Mouse (Mus musculus) MEL (cell line): ENCODE measurements around the gene Oip5. TPM values are rescaled to one million over a fixed set of nuclear protein-coding genes. Genes with fewer than 3 reads are reported as not detected.
A peak's percentile ranks its signal among the peaks of the same experiment; 100 is the strongest.
"Not testable (repeated sequence)": the region's sequence is repeated elsewhere in the genome, so short reads cannot be mapped to it uniquely, and the experiment has no call there.

Experiments used
- DNase-seq: peaks from one replicate; pipeline ENCODE4 v3.0.0; 2011; ENCODE audit warnings: low read depth, low spot score
- H3K27ac ChIP-seq: 2 replicates; pipeline ENCODE4 v1.5.1; 2012; ENCODE audit warnings: low read depth, mild to moderate bottlenecking, control low read depth, low read length, moderate library complexity; ENCODE audit not compliant: control insufficient read depth
- H3K27me3 ChIP-seq, 2 experiments: fragments of 150-350 bp in 1 of 2; sonication (generic) in 1 of 2; 2 replicates each; pipeline ENCODE4 v1.6.1; 2012; ENCODE audit warnings: low read length in 2 of 2, mild to moderate bottlenecking in 2 of 2, improper control_type of control experiment in 1 of 2, moderate library complexity in 1 of 2; ENCODE audit not compliant: insufficient read depth in 2 of 2, control insufficient read depth in 1 of 2
- H3K36me3 ChIP-seq, 2 experiments: 2 replicates each; pipeline ENCODE4 v1.6.1; 2012 to 2014; ENCODE audit warnings: low read length in 2 of 2, improper control_type of control experiment in 1 of 2, inconsistent platforms in 1 of 2, mild to moderate bottlenecking in 1 of 2; ENCODE audit not compliant: insufficient read depth in 2 of 2, control insufficient read depth in 1 of 2
- H3K4me1 ChIP-seq, 2 experiments: fragments of 150-350 bp in 1 of 2; sonication (generic) in 1 of 2; 2 replicates each; pipeline ENCODE4 v1.6.1; 2012; ENCODE audit warnings: low read length in 2 of 2, improper control_type of control experiment in 1 of 2, mild to moderate bottlenecking in 1 of 2; ENCODE audit not compliant: insufficient read depth in 2 of 2, control insufficient read depth in 1 of 2
- H3K4me3 ChIP-seq, 2 experiments: fragments of 150-350 bp in 1 of 2; sonication (generic) in 1 of 2; 2 replicates each; pipeline ENCODE4 v1.5.1; 2012; ENCODE audit warnings: low read depth in 2 of 2, low read length in 2 of 2, mild to moderate bottlenecking in 2 of 2, moderate library complexity in 2 of 2, control low read depth in 1 of 2, improper control_type of control experiment in 1 of 2; ENCODE audit not compliant: control insufficient read depth in 1 of 2, insufficient read depth in 1 of 2
- H3K79me2 ChIP-seq: 2 replicates; pipeline ENCODE4 v1.6.1; 2012; ENCODE audit warnings: mild to moderate bottlenecking, low read length, moderate library complexity; ENCODE audit not compliant: control insufficient read depth, poor library complexity, insufficient read depth
- H3K9ac ChIP-seq: 2 replicates; pipeline ENCODE4 v1.6.1; 2012; ENCODE audit warnings: low read depth, mild to moderate bottlenecking, control low read depth, low read length, moderate library complexity; ENCODE audit not compliant: control insufficient read depth, poor library complexity, severe bottlenecking
- H3K9me3 ChIP-seq: fragments of 150-350 bp; sonication (generic); replicated peaks from 2 replicates; pipeline ENCODE4 v1.6.1; 2012; ENCODE audit warnings: mild to moderate bottlenecking, low read length, improper control_type of control experiment, moderate library complexity; ENCODE audit not compliant: insufficient read depth
- BHLHE40 ChIP-seq: IDR thresholded peaks from 2 replicates; pipeline ENCODE4 v1.6.1; 2012; ENCODE audit warnings: low read depth, mild to moderate bottlenecking, inconsistent platforms, low read length, improper control_type of control experiment, borderline replicate concordance
- CHD1 ChIP-seq: IDR thresholded peaks from 2 replicates; pipeline ENCODE4 v1.6.1; 2012; ENCODE audit warnings: low read depth, mild to moderate bottlenecking, inconsistent platforms, low read length, improper control_type of control experiment
- GABPA ChIP-seq: IDR thresholded peaks from 2 replicates; pipeline ENCODE4 v1.6.1; 2012; ENCODE audit warnings: low read depth, mild to moderate bottlenecking, inconsistent platforms, low read length, improper control_type of control experiment, moderate library complexity
- KAT2A ChIP-seq: conservative IDR thresholded peaks from 2 replicates; pipeline ENCODE4 v1.6.1; 2012; ENCODE audit warnings: low read depth, low read length, improper control_type of control experiment, inconsistent platforms
- MAFK ChIP-seq: IDR thresholded peaks from 2 replicates; pipeline ENCODE4 v1.6.1; 2011; ENCODE audit warnings: low read depth, mild to moderate bottlenecking, low read length, improper control_type of control experiment, borderline replicate concordance
- MAX ChIP-seq: IDR thresholded peaks from 2 replicates; pipeline ENCODE4 v1.6.1; 2011; ENCODE audit warnings: low read length, improper control_type of control experiment
- MAZ ChIP-seq: IDR thresholded peaks from 2 replicates; pipeline ENCODE4 v1.6.1; 2012; ENCODE audit warnings: low read depth, mild to moderate bottlenecking, inconsistent platforms, low read length, improper control_type of control experiment
- MEF2A ChIP-seq: IDR thresholded peaks from 2 replicates; pipeline ENCODE4 v1.6.1; 2014; ENCODE audit warnings: low read depth, mild to moderate bottlenecking, inconsistent platforms, low read length, improper control_type of control experiment; ENCODE audit not compliant: poor library complexity, insufficient replicate concordance, severe bottlenecking; ENCODE audit errors: extremely low read depth
- MXI1 ChIP-seq: IDR thresholded peaks from 2 replicates; pipeline ENCODE4 v1.6.1; 2011; ENCODE audit warnings: mild to moderate bottlenecking, low read depth, low read length, improper control_type of control experiment
- MYB ChIP-seq: IDR thresholded peaks from 2 replicates; pipeline ENCODE4 v1.6.1; 2011; ENCODE audit warnings: mild to moderate bottlenecking, low read depth, low read length, improper control_type of control experiment
- NELFE ChIP-seq: IDR thresholded peaks from 2 replicates; pipeline ENCODE4 v1.6.1; 2011; ENCODE audit warnings: low read depth, low read length, improper control_type of control experiment
- NRF1 ChIP-seq: IDR thresholded peaks from 2 replicates; pipeline ENCODE4 v1.6.1; 2014; ENCODE audit warnings: low read depth, mild to moderate bottlenecking, inconsistent platforms, low read length, improper control_type of control experiment, moderate library complexity; ENCODE audit not compliant: poor library complexity, insufficient read depth, severe bottlenecking
- POLR2AphosphoS2 ChIP-seq: IDR thresholded peaks from 2 replicates; pipeline ENCODE4 v1.6.1; 2011; ENCODE audit warnings: low read length, improper control_type of control experiment
- RCOR1 ChIP-seq: IDR thresholded peaks from 2 replicates; pipeline ENCODE4 v1.6.1; 2012; ENCODE audit warnings: low read depth, mild to moderate bottlenecking, inconsistent platforms, low read length, improper control_type of control experiment
- SIN3A ChIP-seq: IDR thresholded peaks from 2 replicates; pipeline ENCODE4 v1.6.1; 2012; ENCODE audit warnings: low read length, improper control_type of control experiment, inconsistent platforms
- SMC3 ChIP-seq: IDR thresholded peaks from 2 replicates; pipeline ENCODE4 v1.6.1; 2011; ENCODE audit warnings: low read depth, low read length, improper control_type of control experiment
- TCF12 ChIP-seq: IDR thresholded peaks from 2 replicates; pipeline ENCODE4 v1.6.1; 2014; ENCODE audit warnings: low read depth, mild to moderate bottlenecking, inconsistent platforms, low read length, improper control_type of control experiment, moderate library complexity
- UBTF ChIP-seq: IDR thresholded peaks from 2 replicates; pipeline ENCODE4 v1.6.1; 2012; ENCODE audit warnings: low read depth, mild to moderate bottlenecking, inconsistent platforms, low read length, improper control_type of control experiment, moderate library complexity, borderline replicate concordance; ENCODE audit not compliant: insufficient read depth
- USF1 ChIP-seq: IDR thresholded peaks from 2 replicates; pipeline ENCODE4 v1.6.1; 2014; ENCODE audit warnings: low read depth, mild to moderate bottlenecking, inconsistent platforms, low read length, improper control_type of control experiment, moderate library complexity
- ZC3H11A ChIP-seq: IDR thresholded peaks from 2 replicates; pipeline ENCODE4 v1.6.1; 2012; ENCODE audit warnings: low read depth, mild to moderate bottlenecking, inconsistent platforms, low read length, improper control_type of control experiment
- ZMIZ1 ChIP-seq: IDR thresholded peaks from 2 replicates; pipeline ENCODE4 v1.6.1; 2012; ENCODE audit warnings: low read depth, mild to moderate bottlenecking, inconsistent platforms, low read length, improper control_type of control experiment, moderate library complexity
- ZNF384 ChIP-seq: IDR thresholded peaks from 2 replicates; pipeline ENCODE4 v1.6.1; 2012; ENCODE audit warnings: low read depth, mild to moderate bottlenecking, inconsistent platforms, low read length, improper control_type of control experiment
- polyA plus RNA-seq, 2 experiments: library from polyadenylated mRNA; stranded (reverse) in 1 of 2; unstranded in 1 of 2; fragments of >175 nt in 1 of 2; fragments of >200 nt in 1 of 2; gene quantifications; 2 replicates each; pipeline versions ENCODE4 v1.2.1 to v1.2.4; 2012; ENCODE audit warnings: low replicate concordance in 2 of 2, low read depth in 1 of 2; ENCODE audit not compliant: insufficient read length in 2 of 2, insufficient read depth in 1 of 2, missing spikeins in 1 of 2
- total RNA-seq: library from RNA; depleted of rRNA; stranded (reverse); fragments of 300-350 nt; gene quantifications from 2 replicates; pipeline ENCODE4 v1.2.3, GENCODE M21; 2012

The Oip5 gene
- total and polyA plus RNA-seq, 3 experiments = 18.1 to 29.6 TPM; not detected in 1

DNA sequence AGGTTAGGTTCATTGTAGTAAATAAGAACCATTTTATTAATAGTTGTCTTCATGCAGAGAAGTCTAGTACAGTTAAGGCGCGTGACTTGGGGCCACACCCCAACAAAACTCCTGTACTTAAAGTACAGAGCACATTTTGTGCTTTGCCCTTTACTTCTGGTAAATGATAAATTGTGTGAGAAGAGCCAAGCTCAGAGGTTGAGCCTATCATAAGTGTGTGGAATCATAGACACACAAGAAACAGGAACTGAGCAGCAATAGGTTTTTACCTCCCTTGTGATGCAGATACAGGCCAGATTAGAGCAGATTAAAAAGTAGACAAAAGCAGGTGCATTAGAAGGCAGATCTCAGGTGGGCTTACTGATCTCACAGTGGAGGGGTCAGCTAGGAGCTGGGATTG is 3.0 kb upstream of the Oip5 start (continued):
- no peak for TF ChIP-seq RCOR1

DNA sequence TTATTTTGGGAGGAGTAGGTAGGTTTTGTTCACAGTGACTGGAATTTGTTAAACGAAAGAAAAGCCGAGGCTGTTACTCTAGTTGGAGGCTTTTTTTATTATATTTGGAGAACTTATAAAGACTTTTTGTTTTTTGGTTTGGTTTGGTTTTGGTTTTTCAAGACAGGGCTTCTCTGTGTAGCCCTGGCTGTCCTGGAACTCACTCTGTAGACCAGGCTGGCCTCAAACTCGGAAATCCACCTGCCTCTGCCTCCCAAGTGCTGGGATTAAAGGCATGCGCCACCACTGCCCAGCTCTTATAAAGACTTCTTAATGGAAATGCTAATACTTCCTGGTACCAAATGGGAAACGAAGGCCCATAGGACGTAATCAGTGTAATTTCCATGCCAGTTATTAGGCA is 733 bp upstream of the Oip5 start:
- H3K36me3 ChIP-seq = peaks cover 4 to 21% of the 10 kb centered on the region in 2 experiments

DNA sequence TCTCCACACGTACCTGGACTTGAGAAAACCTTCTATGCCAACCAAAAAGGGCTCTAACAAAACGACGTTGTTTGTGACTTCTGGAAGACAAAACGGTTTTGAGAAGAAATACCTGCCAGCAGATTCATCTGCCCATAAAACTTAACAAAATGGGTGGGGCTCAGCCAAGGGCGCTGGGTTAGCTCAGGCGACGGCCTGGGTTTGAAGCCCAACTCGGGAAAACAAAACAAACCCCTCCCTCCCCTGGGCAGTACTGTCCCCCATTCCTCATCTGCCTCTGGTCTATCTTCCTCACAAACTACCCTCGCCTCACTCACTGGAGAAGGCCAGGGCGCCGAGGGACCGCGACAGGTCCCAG is 449 bp downstream of the Oip5 start:
- Histone ChIP-seq H3K9ac (peak overlapping the region; percentile 80), H3K9me3 (no peaks in the 10 kb centered on the region), H3K4me3 (peak overlapping the region; percentile 74 to 88), H3K27ac (peak overlapping the region; percentile 71), H3K4me1 (peaks cover 4 to 16% of the 10 kb centered on the region in 2 experiments), H3K27me3 (no peaks in the 10 kb centered on the region), H3K79me2 (peaks cover 18% of the 10 kb centered on the region), H3K36me3 (peaks cover 2 to 21% of the 10 kb centered on the region in 2 experiments)
- TF ChIP-seq UBTF = 0 out of 2 replicates have a peak, but pooled peaks have one; percentile 81
- peak; percentile 51; the same call in 1 of the 2 replicates for TF ChIP-seq MAZ
- 0 out of 2 replicates have a peak, but pooled peaks have one; percentile 28 for TF ChIP-seq RCOR1
- TF ChIP-seq SIN3A = peak; percentile 33
- peak; percentile 20; the same call in 1 of the 2 replicates for TF ChIP-seq ZMIZ1
- no peak for TF ChIP-seq BHLHE40
- DNase-seq = no peak

More for the DNA sequence above, 733 bp upstream of the Oip5 start:
- not testable (repeated sequence) for H3K9me3 ChIP-seq, H3K27me3 ChIP-seq, DNase-seq
- Histone ChIP-seq H3K79me2 (peaks cover 18% of the 10 kb centered on the region), H3K4me1 (peaks cover 4 to 16% of the 10 kb centered on the region in 2 experiments), H3K9ac (peak overlapping the region; percentile 76), H3K27ac (peak overlapping the region; percentile 13; the same call in 1 of the 2 replicates), H3K4me3 (peak overlapping the region; percentile 54 to 66)
- TF ChIP-seq NELFE = 0 out of 2 replicates have a peak, but pooled peaks have one; percentile 4
- peak; percentile 55; the same call in 1 of the 2 replicates for TF ChIP-seq MXI1
- TF ChIP-seq MAX = peak; percentile 38; the same call in 1 of the 2 replicates
- TF ChIP-seq MAZ = 0 out of 2 replicates have a peak, but pooled peaks have one; percentile 57
- TF ChIP-seq MYB = 0 out of 2 replicates have a peak, but pooled peaks have one; percentile 11

DNA sequence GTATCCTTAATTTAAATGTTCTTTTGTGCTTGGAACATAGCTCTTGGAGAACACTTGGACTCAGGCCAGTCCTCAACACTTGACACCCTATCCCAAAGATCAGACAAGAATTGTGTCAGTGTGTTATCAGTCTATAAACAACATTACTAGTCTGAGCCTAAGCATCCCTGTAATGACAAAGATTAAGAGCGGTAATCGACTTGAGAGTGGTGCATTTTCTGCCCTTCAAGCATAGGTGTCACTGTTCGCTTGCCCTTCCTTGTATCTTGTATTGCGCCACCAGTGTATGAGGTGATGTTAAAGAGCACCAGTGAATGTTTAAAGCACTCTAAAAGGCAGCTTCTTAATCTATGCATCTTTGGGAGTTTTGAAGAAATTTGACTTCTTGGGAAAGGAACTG is 11.2 kb downstream of the Oip5 start:
- Histone ChIP-seq H3K4me3 (no peak overlapping the region), H3K79me2 (0 out of 2 replicates have a peak, but pooled peaks cover 1% of the 10 kb centered on the region), H3K9ac (no peak overlapping the region), H3K4me1 (peaks cover 24 to 34% of the 10 kb centered on the region in 2 experiments), H3K36me3 (peaks cover 30 to 54% of the 10 kb centered on the region in 2 experiments), H3K27ac (peak overlapping the region; percentile 3; the same call in 1 of the 2 replicates), H3K9me3 (no peaks in the 10 kb centered on the region), H3K27me3 (no peaks in the 10 kb centered on the region)
- DNase-seq = peak; percentile 52
- no peak for TF ChIP-seq MEF2A
- TF ChIP-seq ZNF384 = no peak
- TF ChIP-seq TCF12 = peak; percentile 60; the same call in 1 of the 2 replicates
- no peak for TF ChIP-seq MAFK
- TF ChIP-seq UBTF = no peak
- no peak for TF ChIP-seq ZMIZ1
- no peak for TF ChIP-seq ZC3H11A
- no peak for TF ChIP-seq USF1
- no peak for TF ChIP-seq MAX
- TF ChIP-seq SMC3 = no peak
- TF ChIP-seq POLR2AphosphoS2 = no peak
- TF ChIP-seq NRF1 = no peak
- TF ChIP-seq MYB = no peak
- TF ChIP-seq KAT2A = no peak
- no peak for TF ChIP-seq GABPA
- TF ChIP-seq CHD1 = no peak
